Mouse (Mus musculus) forebrain, embryonic 15.5 days (tissue): ENCODE measurements around the gene Sub1. TPM values are rescaled to one million over a fixed set of nuclear protein-coding genes. Genes with fewer than 3 reads are reported as not detected.

Source experiments
- ATAC-seq: fragments of 200-750 bp; cut with Nextera tagmentation; replicated peaks from 2 replicates; pipeline ENCODE4 v1.8.0; 2017; ENCODE audit warnings: mild to moderate bottlenecking, moderate TSS enrichment, moderate library complexity
- H3K27ac ChIP-seq: fragments of 300-500 bp; sonication (generic); replicated peaks from 2 replicates; pipeline ENCODE4 v1.5.1; 2015; ENCODE audit warnings: mild to moderate bottlenecking, inconsistent platforms
- H3K27me3 ChIP-seq: fragments of 300-500 bp; sonication (generic); 2 replicates; pipeline ENCODE4 v1.6.1; 2015; ENCODE audit warnings: inconsistent platforms
- H3K36me3 ChIP-seq: fragments of 300-500 bp; sonication (generic); 2 replicates; pipeline ENCODE4 v1.6.1; 2015; ENCODE audit warnings: mild to moderate bottlenecking, inconsistent platforms
- H3K4me1 ChIP-seq: fragments of 300-500 bp; sonication (generic); 2 replicates; pipeline ENCODE4 v1.6.1; 2015; ENCODE audit warnings: inconsistent platforms
- H3K4me2 ChIP-seq: fragments of 300-500 bp; sonication (generic); replicated peaks from 2 replicates; pipeline ENCODE4 v1.6.1; 2015; ENCODE audit warnings: mild to moderate bottlenecking, inconsistent platforms
- H3K4me3 ChIP-seq: fragments of 300-500 bp; sonication (generic); 2 replicates; pipeline ENCODE4 v1.5.1; 2015; ENCODE audit warnings: mild to moderate bottlenecking, inconsistent platforms
- H3K9ac ChIP-seq: fragments of 300-500 bp; sonication (generic); replicated peaks from 2 replicates; pipeline ENCODE4 v1.6.1; 2015; ENCODE audit warnings: mild to moderate bottlenecking, inconsistent platforms
- H3K9me3 ChIP-seq: fragments of 300-500 bp; sonication (generic); 2 replicates; pipeline ENCODE4 v1.6.1; 2016; ENCODE audit warnings: inconsistent platforms
- WGBS: fragments of 180-500 bp; shearing (Covaris S2); methylation state at CpG from one replicate; pipeline ENCODE4 v1.1.7; 2015; ENCODE audit warnings: mixed read lengths; 5-methylcytosine and 5-hydroxymethylcytosine counted together
- polyA plus RNA-seq: library from polyadenylated mRNA; unstranded; fragments of >200 nt; fragmentation: Nextera tagmentation; extraction: Ambion mirVana; gene quantifications from 2 replicates; pipeline ENCODE4 v1.2.1, GENCODE M21; 2015

Gene Sub1
- polyA plus RNA-seq, 1 experiment from 2014 or later: 483 TPM

- no peak for ATAC-seq
- no peaks in the 10 kb centered on the region for H3K9me3 ChIP-seq
- H3K9ac ChIP-seq: no peak overlapping the region
- H3K4me3 ChIP-seq: peak overlapping the region; percentile 5; the same call in 1 of the 2 replicates
- H3K4me2 ChIP-seq: peak overlapping the region; percentile 6; the same call in 1 of the 2 replicates
- H3K27ac ChIP-seq: no peak overlapping the region
- WGBS: 79% methylated on average over 23 of the region's 23 CpGs
- no peaks in the 10 kb centered on the region for H3K36me3 ChIP-seq
- no peaks in the 10 kb centered on the region for H3K27me3 ChIP-seq
- no peaks in the 10 kb centered on the region for H3K4me1 ChIP-seq
These were observed 13.2 kb upstream of the Sub1 start for GRCm38 (mm10) chr15:12009712-12010601.

DNA sequence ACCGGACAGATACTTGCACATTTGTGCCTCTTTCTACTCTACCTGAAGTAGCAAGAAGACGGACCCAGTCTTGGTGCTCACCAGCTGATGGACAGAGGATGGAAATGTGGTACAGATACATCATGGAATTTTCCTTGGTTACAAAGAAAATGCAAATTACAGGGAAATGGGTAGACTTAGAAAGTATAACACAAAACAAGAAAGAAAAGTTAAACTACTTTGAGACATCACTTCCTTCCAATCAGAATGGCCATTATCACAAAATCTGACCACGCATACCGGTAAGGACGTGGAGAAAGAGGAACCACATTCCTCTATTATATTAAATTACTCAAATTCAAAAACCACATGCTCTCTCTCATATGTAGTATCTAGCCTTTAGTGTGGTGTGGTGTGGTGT, 12.1 kb upstream of the Sub1 start:
- Histone ChIP-seq H3K4me2 (no peak overlapping the region), H3K9ac (no peak overlapping the region), H3K4me1 (no peaks in the 10 kb centered on the region), H3K27me3 (no peaks in the 10 kb centered on the region), H3K9me3 (no peaks in the 10 kb centered on the region), H3K36me3 (no peaks in the 10 kb centered on the region), H3K27ac (no peak overlapping the region), H3K4me3 (no peak overlapping the region)
- no peak for ATAC-seq
- WGBS: 93% methylated on average over 5 of the region's 5 CpGs

GRCm38 (mm10) chr15:12007971-12008800, 11.4 kb upstream of the Sub1 start:
- Histone ChIP-seq H3K36me3 (no peaks in the 10 kb centered on the region), H3K27me3 (no peaks in the 10 kb centered on the region), H3K9me3 (no peaks in the 10 kb centered on the region), H3K4me3 (no peak overlapping the region), H3K9ac (no peak overlapping the region), H3K4me2 (no peak overlapping the region), H3K27ac (no peak overlapping the region), H3K4me1 (no peaks in the 10 kb centered on the region)
- 63% methylated on average over 13 of the region's 13 CpGs for WGBS
- ATAC-seq: no peak

- 89% methylated on average over 7 of the region's 7 CpGs for WGBS
- Histone ChIP-seq H3K27ac (no peak overlapping the region), H3K36me3 (no peaks in the 10 kb centered on the region), H3K4me2 (no peak overlapping the region), H3K9ac (no peak overlapping the region), H3K4me1 (no peaks in the 10 kb centered on the region), H3K27me3 (no peaks in the 10 kb centered on the region), H3K4me3 (no peak overlapping the region), H3K9me3 (no peaks in the 10 kb centered on the region)
- ATAC-seq: no peak
These were observed 10.6 kb upstream of the Sub1 start for GRCm38 (mm10) chr15:12007421-12007820.

- no peak for ATAC-seq
- WGBS: 93% methylated on average over 6 of the region's 6 CpGs
- Histone ChIP-seq H3K27ac (no peak overlapping the region), H3K4me1 (no peaks in the 10 kb centered on the region), H3K36me3 (no peaks in the 10 kb centered on the region), H3K4me3 (no peak overlapping the region), H3K27me3 (no peaks in the 10 kb centered on the region), H3K9me3 (no peaks in the 10 kb centered on the region), H3K9ac (no peak overlapping the region), H3K4me2 (no peak overlapping the region)
These were observed 9.4 kb upstream of the Sub1 start for GRCm38 (mm10) chr15:12006169-12006568.

GRCm38 (mm10) chr15:11995815-11996201, 975 bp downstream of the Sub1 start:
- peak overlapping the region; percentile 80 for H3K4me3 ChIP-seq
- peaks cover 29% of the 10 kb centered on the region for H3K4me1 ChIP-seq
- H3K9ac ChIP-seq: peak overlapping the region; percentile 78
- H3K36me3 ChIP-seq: peaks cover 20% of the 10 kb centered on the region
- WGBS: under 1% methylated on average over 33 of the region's 33 CpGs
- ATAC-seq: peak; percentile 99
- no peaks in the 10 kb centered on the region for H3K9me3 ChIP-seq
- H3K27ac ChIP-seq: peak overlapping the region; percentile 80
- H3K4me2 ChIP-seq: peak overlapping the region; percentile 70
- no peaks in the 10 kb centered on the region for H3K27me3 ChIP-seq

GRCm38 (mm10) chr15:11994921-11995814, 1.6 kb downstream of the Sub1 start:
- Histone ChIP-seq H3K27me3 (no peaks in the 10 kb centered on the region), H3K36me3 (peaks cover 26% of the 10 kb centered on the region), H3K9me3 (no peaks in the 10 kb centered on the region), H3K4me1 (peaks cover 29% of the 10 kb centered on the region), H3K4me2 (peak overlapping the region; percentile 70), H3K9ac (peak overlapping the region; percentile 78), H3K4me3 (peak overlapping the region; percentile 80), H3K27ac (peak overlapping the region; percentile 80)
- 1% methylated on average over 70 of the region's 71 CpGs for WGBS
- peak; percentile 86; the same call in 1 of the 2 replicates for ATAC-seq

DNA sequence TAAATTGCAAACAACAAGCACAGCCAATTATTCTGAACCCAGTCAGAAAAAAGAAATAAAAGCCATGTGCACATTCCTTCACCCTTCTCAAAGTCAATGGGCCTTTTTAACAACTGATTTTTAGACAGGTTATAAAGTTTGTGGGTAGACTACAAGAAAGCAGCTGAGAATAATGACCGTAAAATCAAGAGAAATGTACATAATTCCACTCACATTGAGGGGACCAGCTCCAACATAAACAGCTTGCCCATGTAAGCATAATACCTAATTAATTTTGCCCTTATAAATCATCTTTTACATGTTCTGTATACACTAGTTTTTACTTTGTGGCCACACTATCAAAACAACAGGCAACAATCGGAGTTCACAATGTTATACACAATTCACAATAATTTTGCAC, 2.8 kb downstream of the Sub1 start:
- no peaks in the 10 kb centered on the region for H3K9me3 ChIP-seq
- no peak for ATAC-seq
- peak overlapping the region; percentile 70 for H3K4me2 ChIP-seq
- peaks cover 37% of the 10 kb centered on the region for H3K36me3 ChIP-seq
- H3K27ac ChIP-seq: no peak overlapping the region
- H3K9ac ChIP-seq: no peak overlapping the region
- WGBS: 72% methylated on average over 2 of the region's 2 CpGs
- peaks cover 29% of the 10 kb centered on the region for H3K4me1 ChIP-seq
- H3K27me3 ChIP-seq: no peaks in the 10 kb centered on the region
- H3K4me3 ChIP-seq: 0 out of 2 replicates have a peak overlapping the region, but pooled peaks have one; percentile 80

- H3K9me3 ChIP-seq: no peaks in the 10 kb centered on the region
- no peak overlapping the region for H3K27ac ChIP-seq
- no peak overlapping the region for H3K4me2 ChIP-seq
- H3K9ac ChIP-seq: no peak overlapping the region
- no peak for ATAC-seq
- H3K27me3 ChIP-seq: no peaks in the 10 kb centered on the region
- H3K4me3 ChIP-seq: no peak overlapping the region
- peaks cover 29% of the 10 kb centered on the region for H3K4me1 ChIP-seq
- WGBS: 81% methylated on average over 3 of the region's 3 CpGs
- peaks cover 60% of the 10 kb centered on the region for H3K36me3 ChIP-seq
These were observed 5.2 kb downstream of the Sub1 start for GRCm38 (mm10) chr15:11991552-11992113.

DNA sequence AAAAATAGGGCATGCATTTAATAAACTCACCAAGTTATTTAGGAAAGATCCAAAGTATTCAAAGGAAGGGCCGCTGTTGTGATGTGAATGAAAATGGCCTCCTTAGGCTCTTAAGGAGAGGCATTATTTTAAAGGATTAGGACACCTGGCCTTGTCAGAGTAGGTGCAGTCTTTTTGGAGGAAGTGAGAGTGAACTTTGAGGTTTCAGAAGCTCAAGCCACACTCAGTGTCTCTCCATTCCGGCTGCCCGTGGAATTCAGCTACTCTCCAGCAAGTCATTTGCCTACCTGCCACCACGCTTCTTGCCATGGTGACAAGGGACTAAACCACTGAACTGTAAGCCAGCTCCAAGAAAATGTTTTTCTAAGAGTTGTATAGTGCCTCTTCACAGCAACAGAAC, 8.2 kb downstream of the Sub1 start:
- Histone ChIP-seq H3K27me3 (no peaks in the 10 kb centered on the region), H3K4me3 (no peak overlapping the region), H3K9me3 (no peaks in the 10 kb centered on the region), H3K27ac (no peak overlapping the region), H3K9ac (no peak overlapping the region), H3K4me1 (peaks cover 8% of the 10 kb centered on the region), H3K4me2 (no peak overlapping the region), H3K36me3 (peaks cover 83% of the 10 kb centered on the region)
- WGBS: 92% methylated on average over 4 of the region's 4 CpGs
- no peak for ATAC-seq

- ATAC-seq: no peak
- H3K27ac ChIP-seq: no peak overlapping the region
- no peak overlapping the region for H3K4me2 ChIP-seq
- WGBS: 85% methylated on average over 2 of the region's 2 CpGs
- H3K9me3 ChIP-seq: no peaks in the 10 kb centered on the region
- no peak overlapping the region for H3K4me3 ChIP-seq
- no peaks in the 10 kb centered on the region for H3K27me3 ChIP-seq
- no peak overlapping the region for H3K9ac ChIP-seq
- H3K4me1 ChIP-seq: 0 out of 2 replicates have a peak, but pooled peaks cover under 1% of the 10 kb centered on the region
- H3K36me3 ChIP-seq: peaks cover 84% of the 10 kb centered on the region
These were observed 8.9 kb downstream of the Sub1 start for GRCm38 (mm10) chr15:11987892-11988291.
